Mouse (Mus musculus): Measurements from ENCODE around the gene Fga. TPM values are rescaled to one million over a fixed set of nuclear protein-coding genes. Genes with fewer than 3 reads are reported as not detected.

The Fga gene
- polyA plus RNA-seq, 1 experiment: not detected

- no peaks in the 10 kb centered on the region for H3K9me3 ChIP-seq (replicated peaks; ENCODE audit: control insufficient read depth, insufficient read depth, low read length, poor library complexity, severe bottlenecking)
- peaks cover 7% of the 10 kb centered on the region for H3K36me3 ChIP-seq (ENCODE audit: control insufficient read depth, insufficient read depth, low read length, poor library complexity, severe bottlenecking)
- no peaks in the 10 kb centered on the region for H3K4me1 ChIP-seq (ENCODE audit: control insufficient read depth, insufficient read depth, low read length)
- no peaks in the 10 kb centered on the region for H3K27me3 ChIP-seq (ENCODE audit: control insufficient read depth, insufficient read depth, low read length, poor library complexity, severe bottlenecking)
- H3K9ac ChIP-seq (ENCODE audit: low read depth, poor library complexity, severe bottlenecking): no peak overlapping the region
- TF ChIP-seq POLR2A (IDR thresholded peaks at IDR 0.05; ENCODE audit: insufficient read depth, low read length): no peak
- no peak for TF ChIP-seq EP300 (IDR thresholded peaks at IDR 0.05; ENCODE audit: insufficient read depth, low read depth, low read length)
- no peak for TF ChIP-seq CTCF (IDR thresholded peaks at IDR 0.05; ENCODE audit: low read depth, low read length)
- no peak overlapping the region for H3K27ac ChIP-seq (ENCODE audit: insufficient read depth, low read length)
- H3K4me3 ChIP-seq (ENCODE audit: low read depth, low read length): no peak overlapping the region
Observed at GRCm38 (mm10) chr3:83076563-83076962, 50.7 kb downstream of the Fga start.

GRCm38 (mm10) chr3:83080567-83081055 is 54.7 kb downstream of the Fga start:
- H3K4me3 ChIP-seq (ENCODE audit: low read depth, low read length): peak overlapping the region; percentile 54

More at GRCm38 (mm10) chr3:83080567-83081055, 54.7 kb downstream of the Fga start:
- Histone ChIP-seq H3K4me1 (ENCODE audit: control insufficient read depth, insufficient read depth, low read length) (no peaks in the 10 kb centered on the region), H3K27ac (ENCODE audit: insufficient read depth, low read length) (no peak overlapping the region), H3K9me3 (replicated peaks; ENCODE audit: control insufficient read depth, insufficient read depth, low read length, poor library complexity, severe bottlenecking) (no peaks in the 10 kb centered on the region), H3K36me3 (ENCODE audit: control insufficient read depth, insufficient read depth, low read length, poor library complexity, severe bottlenecking) (no peaks in the 10 kb centered on the region), H3K27me3 (ENCODE audit: control insufficient read depth, insufficient read depth, low read length, poor library complexity, severe bottlenecking) (no peaks in the 10 kb centered on the region), H3K9ac (ENCODE audit: low read depth, poor library complexity, severe bottlenecking) (no peak overlapping the region)
- TF ChIP-seq CTCF (IDR thresholded peaks at IDR 0.05; ENCODE audit: low read depth, low read length): peak; percentile 8
- TF ChIP-seq POLR2A (IDR thresholded peaks at IDR 0.05; ENCODE audit: insufficient read depth, low read length): no peak

Other genes with a start within 250 kb of the Fga start
- 1.4 and 1.8 TPM in 2 replicates for gene Rbm46, start 149.6 kb upstream of the Fga start, polyA plus RNA-seq (2011; ENCODE audit: insufficient read depth, insufficient read length, low read depth, missing spikeins)
- 0.15 TPM in 1 of 2 replicates, not detected in the other for gene Lrat, start 122.1 kb upstream of the Fga start, polyA plus RNA-seq (2011; ENCODE audit: insufficient read depth, insufficient read length, low read depth, missing spikeins)
- gene Fgg, start 18.4 kb upstream of the Fga start, polyA plus RNA-seq (2011; ENCODE audit: insufficient read depth, insufficient read length, low read depth, missing spikeins): 0.40 and 0.94 TPM in 2 replicates
- not detected in 2 replicates for gene Fgb, start 23.8 kb downstream of the Fga start, polyA plus RNA-seq (2011; ENCODE audit: insufficient read depth, insufficient read length, low read depth, missing spikeins)
- 87.1 and 88.1 TPM in 2 replicates for gene Plrg1, start 29.4 kb downstream of the Fga start, polyA plus RNA-seq (2011; ENCODE audit: insufficient read depth, insufficient read length, low read depth, missing spikeins)
- 0.06 and 0.18 TPM in 2 replicates for gene Dchs2, start 101.9 kb downstream of the Fga start, polyA plus RNA-seq (2011; ENCODE audit: insufficient read depth, insufficient read length, low read depth, missing spikeins)

Measured in ES-Bruce4 (cell line).